Mouse (Mus musculus) ES-E14 (cell line): ENCODE measurements at regions not wholly inside any gene's neighbourhood (a gene's known extent, or its start where the extent isn't known, plus 50 kb on each side); places are given as distances from the start of the nearest gene placed in this dataset.

Experiments used
- CHD2 ChIP-seq: IDR thresholded peaks from 2 replicates; pipeline ENCODE4 v1.6.1; 2014; ENCODE audit warnings: mild to moderate bottlenecking, low read depth, low read length, inconsistent platforms
- HCFC1 ChIP-seq: IDR thresholded peaks from 2 replicates; pipeline ENCODE4 v1.6.1; 2012; ENCODE audit warnings: low read length, inconsistent platforms, borderline replicate concordance; ENCODE audit not compliant: insufficient read depth
- MAFK ChIP-seq: IDR thresholded peaks from 2 replicates; pipeline ENCODE4 v1.6.1; 2014; ENCODE audit warnings: mild to moderate bottlenecking, low read depth, low read length, inconsistent platforms; ENCODE audit not compliant: insufficient read depth
- ZC3H11A ChIP-seq: IDR thresholded peaks from 2 replicates; pipeline ENCODE4 v1.6.1; 2012; ENCODE audit warnings: low read depth, mild to moderate bottlenecking, inconsistent platforms, low read length, borderline replicate concordance
- ZNF384 ChIP-seq: IDR thresholded peaks from 2 replicates; pipeline ENCODE4 v1.6.1; 2012; ENCODE audit warnings: low read depth, low read length, inconsistent platforms

- TF ChIP-seq MAFK (no peak), ZC3H11A (no peak), CHD2 (no peak), HCFC1 (no peak), ZNF384 (no peak)
Observed at GRCm38 (mm10) chr6:37670701-37671100, 140.7 kb downstream of the Akr1d1 start.
